Comparison of ENCODE assay signal across 12 mouse cellular contexts in the genomic region with DNA sequence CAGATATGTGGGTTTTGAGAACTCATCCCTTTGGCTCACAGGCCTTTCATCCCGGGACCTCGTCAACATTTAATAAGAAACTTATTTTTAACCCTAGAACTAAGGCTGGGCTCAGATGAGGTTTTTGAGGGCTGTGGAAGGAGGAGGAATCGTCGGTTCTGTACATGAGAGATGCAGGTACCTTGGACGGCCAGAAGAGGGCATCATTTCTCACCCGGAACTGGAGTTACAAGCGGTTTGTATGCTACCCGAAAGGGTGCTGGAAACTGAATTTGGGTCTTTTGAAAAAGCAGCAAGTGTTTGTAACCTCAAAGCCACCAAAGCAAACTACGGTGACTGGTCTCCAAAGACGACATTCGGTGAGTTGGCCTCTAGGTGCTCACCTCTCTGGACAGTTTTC. TPM values are rescaled to one million over a fixed set of nuclear protein-coding genes. Genes with fewer than 3 reads are reported as not detected.
DNase-seq lines count a peak whose midpoint lies in the region; ATAC-seq and TF ChIP-seq lines count a peak whose summit lies in the region.
"Had no signal": no experiment of that assay in that cellular context is flagged by ENCODE, and none has a peak within 500 bp of the region (broad histone marks: within the 10 kb centered on the region; RNA-seq: fewer than 3 reads in every experiment).

No protein-coding gene starts in this region.

- H3K27ac ChIP-seq in kidney, postnatal 0 days = no peak overlapping the region
- H3K27ac ChIP-seq in liver, postnatal 0 days (ENCODE audit: low read depth) = peak overlapping the region; percentile 63
- H3K27ac ChIP-seq: embryonic facial prominence, embryonic 12.5 days had no signal

- no peaks in the 10 kb centered on the region for H3K36me3 ChIP-seq in kidney, postnatal 0 days (ENCODE audit: insufficient read depth, low read length)
- H3K36me3 ChIP-seq in liver, postnatal 0 days (replicated peaks; ENCODE audit: insufficient read depth, low read length) = no peaks in the 10 kb centered on the region
- H3K36me3 ChIP-seq: embryonic facial prominence, embryonic 12.5 days had no signal

- H3K4me3 ChIP-seq in kidney, postnatal 0 days (replicated peaks; ENCODE audit: low read depth, low read length) = no peak overlapping the region
- H3K4me3 ChIP-seq in liver, postnatal 0 days (ENCODE audit: low read depth, low read length) = no peak overlapping the region
- H3K4me3 ChIP-seq: embryonic facial prominence, embryonic 12.5 days; megakaryocyte, embryonic 14.5 days had no signal

- H3K4me1 ChIP-seq in kidney, postnatal 0 days (replicated peaks; ENCODE audit: insufficient read depth, low read length) = no peaks in the 10 kb centered on the region
- no peaks in the 10 kb centered on the region for H3K4me1 ChIP-seq in liver, postnatal 0 days (ENCODE audit: insufficient read depth)
- H3K4me1 ChIP-seq: embryonic facial prominence, embryonic 12.5 days had no signal

- peak; percentile 42 for TF ChIP-seq CTCF in kidney, postnatal 0 days (IDR thresholded peaks at IDR 0.05; ENCODE audit: low read depth)
- TF ChIP-seq CTCF in liver, postnatal 0 days (IDR thresholded peaks at IDR 0.05; ENCODE audit: low read depth) = peak; percentile 62

- no peak overlapping the region for H3K9ac ChIP-seq in kidney, postnatal 0 days (ENCODE audit: low read depth, low read length)
- no peak overlapping the region for H3K9ac ChIP-seq in liver, postnatal 0 days (replicated peaks)
- H3K9ac ChIP-seq: embryonic facial prominence, embryonic 12.5 days had no signal

- no peak for DNase-seq in kidney, postnatal 0 days (ENCODE audit: low spot score)
- DNase-seq in kidney, adult 8-10 months = no peak
- DNase-seq in B cell, adult 2 months = peak; percentile 40 to 48
- DNase-seq in ES-CJ7 (ENCODE audit: low read depth, low spot score) = peak; percentile 87
- DNase-seq in liver, postnatal 0 days = no peak
- no peak for DNase-seq in heart, adult 8-10 months (ENCODE audit: low spot score)
- no peak for DNase-seq in left cerebral cortex, adult 11 months (ENCODE audit: low spot score)
- DNase-seq: adrenal gland, postnatal 25 days; gastrocnemius, postnatal 14 days had no signal

- no peaks in the 10 kb centered on the region for H3K9me3 ChIP-seq in kidney, postnatal 0 days (replicated peaks; ENCODE audit: low read length)
- H3K9me3 ChIP-seq in liver, postnatal 0 days (ENCODE audit: low read length) = no peaks in the 10 kb centered on the region
- H3K9me3 ChIP-seq: embryonic facial prominence, embryonic 12.5 days; megakaryocyte, embryonic 14.5 days had no signal

- no peak for TF ChIP-seq EP300 in liver, postnatal 0 days (IDR thresholded peaks at IDR 0.05; ENCODE audit: low read depth)

- no peak for ATAC-seq in kidney, postnatal 0 days (replicated peaks; ENCODE audit: low FRiP score, low read depth)
- ATAC-seq in liver, postnatal 0 days = no peak
- ATAC-seq: inflammation-experienced regulatory T-cells, adult 6 months had no signal

- H3K27me3 ChIP-seq in kidney, postnatal 0 days (ENCODE audit: insufficient read depth, low read length) = no peaks in the 10 kb centered on the region
- H3K27me3 ChIP-seq in liver, postnatal 0 days (ENCODE audit: insufficient read depth, low read length) = no peaks in the 10 kb centered on the region
- H3K27me3 ChIP-seq: embryonic facial prominence, embryonic 12.5 days had no signal

- no peak overlapping the region for H3K4me2 ChIP-seq in kidney, postnatal 0 days (ENCODE audit: low read length)
- H3K4me2 ChIP-seq in liver, postnatal 0 days (ENCODE audit: low read depth, low read length) = no peak overlapping the region
- H3K4me2 ChIP-seq: embryonic facial prominence, embryonic 12.5 days had no signal

- 65% methylated on average over 11 of the region's 11 CpGs for WGBS in kidney, postnatal 0 days
- 59% methylated on average over 11 of the region's 11 CpGs for WGBS in liver, postnatal 0 days (ENCODE audit: insufficient replicate concordance)

RNA-seq across cellular contexts. Expression of gene Raf1, which starts 24.9 kb away (rescaled TPM):
- 67.4 and 68.0 TPM in 2 replicates for polyA plus RNA-seq in kidney, postnatal 0 days (2015; fragmentation: Nextera tagmentation; extraction: Ambion mirVana)
- 39.6 and 43.5 TPM in 2 replicates for polyA plus RNA-seq in liver, postnatal 0 days (2015; fragmentation: Nextera tagmentation; extraction: Ambion mirVana)
- 100 to 1,000 TPM in 3 of 4 experiments, 10 to 100 TPM in 1; 97.6 to 104 (median 102) TPM for total RNA-seq in heart, adult 8-10 months (2022)

Comparison
In these comparisons a context has a peak if more than half of its experiments do, and no peak if none do; other contexts are left out.
1. DNase-seq: peak in B cell, adult 2 months (2 of 2) and ES-CJ7 (single experiment); none in kidney, postnatal 0 days (single experiment), kidney, adult 8-10 months (0 of 2), liver, postnatal 0 days (single experiment), heart, adult 8-10 months (single experiment) and left cerebral cortex, adult 11 months (single experiment).